Mouse (Mus musculus) small intestine, adult 2 months (tissue): ENCODE measurements at regions not wholly inside any gene's neighbourhood (a gene's known extent, or its start where the extent isn't known, plus 50 kb on each side); places are given as distances from the start of the nearest gene placed in this dataset.

Experiments
- CTCF ChIP-seq: fragments of 200-500 bp; IDR thresholded peaks from 2 replicates; pipeline ENCODE4 v1.5.1; 2012; ENCODE audit warnings: low read depth, mild to moderate bottlenecking, control low read depth, inconsistent platforms, low read length, moderate library complexity, mixed read lengths; ENCODE audit not compliant: insufficient replicate concordance, insufficient read length; ENCODE audit errors: extremely low read depth
- POLR2A ChIP-seq: fragments of 200-500 bp; IDR thresholded peaks from 2 replicates; pipeline ENCODE4 v1.6.1; 2012; ENCODE audit warnings: low read depth, mild to moderate bottlenecking, control low read depth, inconsistent platforms, low read length, moderate library complexity

- TF ChIP-seq POLR2A (no peak), CTCF (no peak)
Measured at GRCm38 (mm10) chr12:9915726-9916140, 345.8 kb downstream of the Osr1 start.
